Mouse (Mus musculus) myocyte (in vitro differentiated cells): Measurements from ENCODE around the gene Ptprd. TPM values are rescaled to one million over a fixed set of nuclear protein-coding genes. Genes with fewer than 3 reads are reported as not detected.

ENCODE experiments used
- H3K27me3 ChIP-seq: one replicate; pipeline ENCODE4 v1.6.1; 2011; ENCODE audit not compliant: control insufficient read depth, insufficient read depth, insufficient read length
- H3K36me3 ChIP-seq: one replicate; pipeline ENCODE4 v1.6.1; 2011; ENCODE audit not compliant: control insufficient read depth, insufficient read depth
- H3K4me2 ChIP-seq: one replicate; pipeline ENCODE4 v1.6.1; 2011; ENCODE audit warnings: low read depth, control low read depth
- H3K4me3 ChIP-seq: one replicate; pipeline ENCODE4 v1.5.1; 2011; ENCODE audit warnings: mild to moderate bottlenecking, control low read depth, moderate library complexity
- H3K79me2 ChIP-seq: one replicate; pipeline ENCODE4 v1.6.1; 2011; ENCODE audit not compliant: control insufficient read depth, insufficient read depth
- H3ac ChIP-seq: one replicate; pipeline ENCODE4 v1.6.1; 2011; ENCODE audit not compliant: control insufficient read depth, insufficient read length
- CEBPB ChIP-seq: IDR thresholded peaks from 2 replicates; pipeline ENCODE4 v1.6.1; 2011; ENCODE audit warnings: mild to moderate bottlenecking, moderate library complexity; ENCODE audit not compliant: poor library complexity, insufficient read depth, severe bottlenecking
- E2F4 ChIP-seq: IDR thresholded peaks from one replicate; pipeline ENCODE4 v1.6.1; 2011; ENCODE audit warnings: mild to moderate bottlenecking, control low read depth, moderate library complexity; ENCODE audit not compliant: insufficient read depth
- MAX ChIP-seq: IDR thresholded peaks from one replicate; pipeline ENCODE4 v1.6.1; 2011; ENCODE audit warnings: low read depth, mild to moderate bottlenecking, control low read depth
- MYOD1 ChIP-seq, 3 experiments: IDR thresholded peaks; one replicate each; pipeline ENCODE4 v1.6.1; 2011; ENCODE audit warnings: control low read depth in 2 of 3, low read depth in 2 of 3, mild to moderate bottlenecking in 2 of 3, moderate library complexity in 1 of 3; ENCODE audit not compliant: insufficient read length in 2 of 3, control insufficient read depth in 1 of 3
- MYOG ChIP-seq, 3 experiments: IDR thresholded peaks; one replicate each; pipeline ENCODE4 v1.6.1; 2011; ENCODE audit warnings: control low read depth in 2 of 3, low read depth in 2 of 3, mild to moderate bottlenecking in 2 of 3; ENCODE audit not compliant: insufficient read length in 2 of 3, control insufficient read depth in 1 of 3, insufficient read depth in 1 of 3
- POLR2A ChIP-seq: IDR thresholded peaks from one replicate; pipeline ENCODE4 v1.6.1; 2011; ENCODE audit warnings: low read depth, mild to moderate bottlenecking, control low read depth, moderate library complexity; ENCODE audit not compliant: insufficient read length
- POLR2AphosphoS2 ChIP-seq: IDR thresholded peaks from one replicate; pipeline ENCODE4 v1.6.1; 2011; ENCODE audit warnings: low read depth, control low read depth; ENCODE audit not compliant: insufficient read length
- REST ChIP-seq: IDR thresholded peaks from one replicate; pipeline ENCODE4 v1.6.1; 2011; ENCODE audit warnings: mild to moderate bottlenecking, control low read depth, moderate library complexity; ENCODE audit not compliant: insufficient read depth, insufficient read length
- SRF ChIP-seq: IDR thresholded peaks from one replicate; pipeline ENCODE4 v1.6.1; 2011; ENCODE audit warnings: low read depth; ENCODE audit not compliant: control insufficient read depth, insufficient read length
- TCF12 ChIP-seq: IDR thresholded peaks from one replicate; pipeline ENCODE4 v1.6.1; 2011; ENCODE audit warnings: mild to moderate bottlenecking, control low read depth; ENCODE audit not compliant: poor library complexity, insufficient read depth, severe bottlenecking
- TCF3 ChIP-seq: IDR thresholded peaks from one replicate; pipeline ENCODE4 v1.6.1; 2011; ENCODE audit warnings: low read depth, control low read depth; ENCODE audit not compliant: insufficient read length
- USF1 ChIP-seq: IDR thresholded peaks from one replicate; pipeline ENCODE4 v1.6.1; 2011; ENCODE audit warnings: low read depth, mild to moderate bottlenecking, control low read depth, moderate library complexity
- polyA plus RNA-seq: library from polyadenylated mRNA; unstranded; fragments of >200 nt; fragmentation: generic; extraction: Trizol; gene quantifications from one replicate; pipeline ENCODE4 v1.2.1, GENCODE M21; 2012; ENCODE audit warnings: missing spikeins

Gene Ptprd
- polyA plus RNA-seq, 1 experiment: 2.9 TPM

DNA sequence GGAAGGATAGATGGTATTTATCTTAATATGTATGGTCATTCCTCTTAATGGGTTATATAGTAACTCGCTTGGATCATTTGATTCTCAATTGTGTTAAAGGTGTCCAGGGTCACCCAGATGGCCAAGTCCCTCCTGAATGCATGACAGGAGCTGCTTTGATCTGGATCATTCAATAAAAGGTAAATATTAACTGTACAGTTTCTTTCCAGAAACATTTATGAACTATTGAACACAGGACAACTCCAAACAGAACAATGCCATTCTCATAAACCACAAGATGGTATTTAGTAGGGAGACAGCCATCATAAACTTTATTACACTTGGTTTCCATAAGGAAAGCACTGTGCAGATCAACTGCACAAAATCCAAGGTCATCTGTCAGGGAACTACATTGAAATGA, 2056.0 kb downstream of the Ptprd start:
- H3ac ChIP-seq: no peak overlapping the region
- no peak overlapping the region for H3K4me2 ChIP-seq
- no peaks in the 10 kb centered on the region for H3K79me2 ChIP-seq
- H3K4me3 ChIP-seq: no peak overlapping the region
- TF ChIP-seq SRF (no peak), MYOG (IDR thresholded peaks at IDR 0.05; ENCODE audit: control insufficient read depth in 1 of 3, insufficient read depth in 1 of 3, insufficient read length in 2 of 3, low read depth in 2 of 3) (no peak), POLR2A (no peak), CEBPB (no peak), E2F4 (no peak), REST (no peak), USF1 (no peak), MAX (no peak), POLR2AphosphoS2 (no peak)
- no peaks in the 10 kb centered on the region for H3K27me3 ChIP-seq
- no peaks in the 10 kb centered on the region for H3K36me3 ChIP-seq

DNA sequence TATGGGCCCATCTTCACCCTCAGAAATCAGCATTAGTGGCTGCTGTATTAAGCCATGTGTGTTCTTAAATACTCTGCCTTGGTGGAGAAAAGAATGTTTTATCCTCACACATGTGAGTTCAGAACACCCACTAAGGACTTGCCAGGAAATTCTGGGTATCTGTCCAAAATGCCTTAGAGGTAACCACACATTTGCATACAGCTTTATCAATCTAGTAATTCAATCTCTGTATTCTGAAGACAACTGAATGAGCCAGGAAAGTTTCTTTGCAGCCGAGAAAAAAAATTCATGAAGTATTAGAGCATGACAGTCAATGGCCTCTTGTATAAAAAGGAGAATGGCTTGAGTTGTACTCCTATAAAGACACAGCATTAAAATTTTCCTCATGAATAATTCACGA, 2057.6 kb downstream of the Ptprd start:
- H3K27me3 ChIP-seq: no peaks in the 10 kb centered on the region
- H3K4me2 ChIP-seq: no peak overlapping the region
- H3K4me3 ChIP-seq: no peak overlapping the region
- H3ac ChIP-seq: no peak overlapping the region
- TF ChIP-seq USF1 (no peak), E2F4 (no peak), MYOG (IDR thresholded peaks at IDR 0.05; ENCODE audit: control insufficient read depth in 1 of 3, insufficient read depth in 1 of 3, insufficient read length in 2 of 3, low read depth in 2 of 3) (no peak), SRF (no peak), CEBPB (no peak), TCF3 (no peak), MYOD1 (IDR thresholded peaks at IDR 0.05; ENCODE audit: control insufficient read depth in 1 of 3, insufficient read length in 2 of 3, low read depth in 2 of 3) (no peak), TCF12 (no peak), POLR2AphosphoS2 (no peak)
- H3K79me2 ChIP-seq: no peaks in the 10 kb centered on the region
- no peaks in the 10 kb centered on the region for H3K36me3 ChIP-seq

DNA sequence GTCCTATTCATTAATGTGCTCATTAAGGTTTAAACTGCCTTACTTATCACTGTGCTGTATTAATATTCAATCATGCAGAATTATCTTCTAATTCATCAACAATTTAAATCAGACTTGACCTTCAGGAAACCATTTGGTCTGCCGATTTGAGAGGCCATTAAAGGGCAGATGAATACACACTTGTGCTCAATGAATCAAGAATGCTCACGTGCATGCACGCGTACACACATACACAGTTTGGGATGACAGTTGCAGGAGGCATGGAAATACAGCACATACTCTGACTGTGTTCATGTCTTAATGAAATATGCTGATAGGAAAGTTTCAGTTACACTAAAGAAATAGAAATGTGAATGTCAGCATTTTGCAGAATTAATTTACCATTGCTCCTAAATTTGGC, 2066.8 kb downstream of the Ptprd start:
- no peak for TF ChIP-seq USF1
- no peak for TF ChIP-seq E2F4
- TF ChIP-seq POLR2AphosphoS2: no peak
- TF ChIP-seq MYOG (IDR thresholded peaks at IDR 0.05; ENCODE audit: control insufficient read depth in 1 of 3, insufficient read depth in 1 of 3, insufficient read length in 2 of 3, low read depth in 2 of 3): no peak
- no peak for TF ChIP-seq TCF12
- TF ChIP-seq REST: no peak
- TF ChIP-seq POLR2A: no peak
- TF ChIP-seq MYOD1 (IDR thresholded peaks at IDR 0.05; ENCODE audit: control insufficient read depth in 1 of 3, insufficient read length in 2 of 3, low read depth in 2 of 3): no peak
- no peaks in the 10 kb centered on the region for H3K27me3 ChIP-seq
- H3K36me3 ChIP-seq: no peaks in the 10 kb centered on the region
- no peak overlapping the region for H3K4me3 ChIP-seq
- H3K79me2 ChIP-seq: no peaks in the 10 kb centered on the region
- H3ac ChIP-seq: no peak overlapping the region
- H3K4me2 ChIP-seq: no peak overlapping the region

- Histone ChIP-seq H3K27me3 (no peaks in the 10 kb centered on the region), H3K4me2 (no peak overlapping the region), H3K36me3 (no peaks in the 10 kb centered on the region), H3K79me2 (no peaks in the 10 kb centered on the region), H3ac (no peak overlapping the region), H3K4me3 (no peak overlapping the region)
- TF ChIP-seq POLR2AphosphoS2: no peak
- no peak for TF ChIP-seq E2F4
- no peak for TF ChIP-seq SRF
- TF ChIP-seq MAX: no peak
- no peak for TF ChIP-seq MYOG (IDR thresholded peaks at IDR 0.05; ENCODE audit: control insufficient read depth in 1 of 3, insufficient read depth in 1 of 3, insufficient read length in 2 of 3, low read depth in 2 of 3)
Measured at GRCm38 (mm10) chr4:76144333-76144732, 2067.4 kb downstream of the Ptprd start.

DNA sequence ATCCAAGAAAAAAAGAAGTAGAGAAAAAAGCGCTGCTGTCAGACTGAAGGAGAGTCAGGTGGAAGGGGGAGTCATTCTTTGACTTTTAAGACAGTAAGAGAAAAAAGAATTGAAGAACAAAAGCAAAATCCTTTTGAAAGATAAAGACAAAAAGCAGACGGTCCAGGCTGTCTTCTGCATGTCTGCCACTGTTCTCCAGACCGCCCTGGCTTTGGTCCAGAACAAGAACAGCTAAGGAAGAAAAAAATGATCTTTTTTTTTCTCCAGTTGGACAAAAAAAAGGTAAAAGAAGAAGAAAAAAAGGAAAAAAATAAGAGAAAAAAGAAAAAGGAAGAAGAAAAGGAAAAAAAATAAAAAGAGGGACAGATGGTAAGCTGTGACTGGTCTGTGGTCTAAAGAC, 2073.9 kb downstream of the Ptprd start:
- Histone ChIP-seq H3ac (no peak overlapping the region), H3K4me3 (no peak overlapping the region), H3K36me3 (no peaks in the 10 kb centered on the region), H3K4me2 (no peak overlapping the region), H3K79me2 (no peaks in the 10 kb centered on the region), H3K27me3 (no peaks in the 10 kb centered on the region)
- TF ChIP-seq CEBPB (no peak), MYOD1 (IDR thresholded peaks at IDR 0.05; ENCODE audit: control insufficient read depth in 1 of 3, insufficient read length in 2 of 3, low read depth in 2 of 3) (no peak), MYOG (IDR thresholded peaks at IDR 0.05; ENCODE audit: control insufficient read depth in 1 of 3, insufficient read depth in 1 of 3, insufficient read length in 2 of 3, low read depth in 2 of 3) (no peak), POLR2A (no peak), SRF (no peak), E2F4 (no peak), TCF12 (no peak), REST (no peak), POLR2AphosphoS2 (no peak), USF1 (no peak), TCF3 (no peak), MAX (no peak)
